Mouse (Mus musculus) regulatory T cell (primary cell): ENCODE data around the gene Atp7a.

Experiments
- in situ Hi-C: fragments of 300-600 bp; cut with MboI, MseI; formaldehyde crosslinking; loops from one replicate; pipeline ENCODE4 v1.15.1; 2025; ENCODE audit warnings: high pct_unique_total_duplicates

Gene Atp7a

DNA sequence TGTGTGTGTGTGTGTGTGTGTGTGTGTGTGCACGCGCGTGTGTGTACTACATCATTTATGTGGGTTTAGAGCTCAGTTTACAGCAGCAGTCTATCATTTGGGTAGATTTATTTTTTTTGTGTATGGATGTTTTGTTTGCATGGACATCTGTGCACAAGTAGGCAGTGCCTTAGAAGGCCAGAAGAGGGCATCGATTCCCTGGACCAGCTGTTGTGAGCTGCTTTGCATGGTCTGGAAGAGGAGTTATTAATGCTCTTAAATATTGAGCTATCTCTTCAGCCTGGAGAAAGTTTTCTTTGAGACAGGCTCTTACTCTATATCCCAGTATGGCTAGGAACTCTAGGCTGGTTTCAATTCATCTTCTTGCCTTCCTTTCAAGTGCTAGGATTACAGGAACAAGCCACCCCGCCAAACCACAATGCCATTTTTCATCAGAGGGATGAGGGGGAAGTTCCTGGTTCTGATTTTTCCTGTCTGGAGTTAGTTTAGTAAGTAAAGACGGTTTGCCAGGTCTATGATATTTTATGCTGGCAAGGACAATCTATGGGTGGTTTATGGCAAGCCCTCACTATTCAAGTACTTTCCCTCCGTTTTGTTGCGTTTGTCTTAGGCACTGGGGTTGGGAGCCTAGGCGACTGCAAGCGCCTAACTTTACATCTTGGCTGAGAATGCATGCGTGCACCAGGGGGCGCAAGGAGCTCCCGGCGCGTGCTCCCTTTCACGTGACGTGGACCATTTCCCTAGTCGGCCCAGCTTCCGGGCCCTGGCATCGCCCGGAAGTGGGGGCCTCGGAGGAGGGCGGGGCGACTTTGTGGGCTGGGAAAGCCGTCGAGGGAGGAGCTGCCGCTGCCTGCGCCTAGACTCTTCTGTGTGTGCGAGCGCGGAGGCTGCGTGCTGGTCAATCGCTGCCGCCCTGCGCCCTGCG lies at the start of gene Atp7a:
Atp7a (plus strand) TSS at position 859 of the 925 bp plus-strand sequence.
- in situ Hi-C loops, result no loop called here

DNA sequence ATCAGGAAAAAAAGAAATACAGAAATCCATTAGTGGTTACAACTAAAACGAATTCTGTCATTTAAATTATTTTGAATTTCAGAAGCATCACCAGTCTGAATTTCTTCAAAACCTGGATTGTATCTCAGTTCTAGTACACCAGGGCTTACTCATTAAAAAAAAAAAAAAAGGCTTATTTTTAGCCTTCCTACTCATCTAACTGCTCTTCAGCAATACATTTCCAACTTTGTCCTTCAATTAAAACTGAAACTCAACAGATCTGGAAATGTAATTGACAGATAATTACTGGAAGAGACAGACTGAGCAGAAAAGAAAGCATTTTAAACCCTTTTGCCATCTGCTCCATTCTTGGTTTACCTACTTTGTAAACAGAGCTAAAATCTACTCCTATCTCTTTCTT lies 25.5 kb upstream of the Atp7a start:
- in situ Hi-C loops, result loop anchor here (5.0 to 25.0 kb wide), 2 partner anchors 99 to 914 kb away; partner anchors contain the start of gene Pbdc1

DNA sequence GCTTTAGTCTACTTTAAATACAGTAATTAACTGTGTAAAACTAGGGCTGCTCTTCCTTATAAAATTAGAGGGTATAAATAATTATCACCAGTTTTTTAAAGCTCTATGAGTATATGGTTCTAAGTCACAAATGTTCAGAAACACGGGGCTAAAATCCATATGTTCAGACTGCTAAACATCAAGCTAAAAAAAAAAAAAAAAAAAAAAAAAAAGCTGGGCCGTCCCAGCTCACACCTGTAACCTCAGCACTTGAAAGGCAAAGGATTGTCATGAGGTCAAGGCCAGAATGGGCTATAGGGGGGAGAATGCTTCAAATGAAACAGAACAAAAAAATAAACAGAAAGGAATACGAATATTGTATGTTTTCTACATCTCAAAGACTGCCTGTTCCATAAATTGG lies 16.3 kb upstream of the Atp7a start:
- in situ Hi-C loops, result loop anchor here (25.0 kb wide), 1 partner anchor 923 kb away; the partner anchor contains the start of gene Pbdc1

DNA sequence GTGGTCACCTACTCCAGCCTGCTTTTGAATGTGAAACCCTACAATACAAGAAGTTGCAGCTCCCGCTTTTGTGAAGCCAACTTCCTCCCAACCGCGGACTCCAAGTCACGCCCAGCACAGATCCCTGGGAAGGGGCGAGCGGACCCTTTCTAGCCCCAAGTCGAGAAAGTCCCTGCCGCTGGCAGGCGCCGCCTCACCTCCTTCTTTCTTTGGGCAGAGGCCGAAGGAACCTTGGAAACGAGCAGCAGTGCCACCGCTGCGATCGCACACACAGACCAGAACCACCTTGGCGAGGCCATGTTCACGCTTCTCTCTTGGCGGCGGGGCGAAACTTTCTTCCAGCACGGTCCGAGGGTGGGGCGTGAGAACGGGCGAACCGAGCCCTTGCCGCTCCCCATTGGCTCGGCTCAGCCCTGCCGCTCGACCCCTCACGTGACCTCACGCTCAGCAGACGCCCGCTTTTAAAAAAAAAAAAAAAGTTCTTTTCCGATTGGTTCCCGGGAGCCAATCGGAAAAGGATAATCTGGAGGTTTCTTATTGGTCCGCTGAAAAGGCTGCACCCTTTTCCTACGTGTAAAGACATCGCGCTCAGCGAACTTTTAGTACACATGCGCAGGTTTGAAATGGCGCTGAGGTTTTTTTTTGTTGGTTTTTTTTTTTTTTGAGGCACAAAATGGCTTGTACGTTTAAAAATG lies 15.5 kb upstream of the Atp7a start, which contains the start of gene Magt1:
Magt1 (minus strand) TSS at position 442 of the 695 bp plus-strand sequence.
- in situ Hi-C loops, result loop anchor here (25.0 kb wide), 1 partner anchor 924 kb away; the partner anchor contains the start of gene Pbdc1

DNA sequence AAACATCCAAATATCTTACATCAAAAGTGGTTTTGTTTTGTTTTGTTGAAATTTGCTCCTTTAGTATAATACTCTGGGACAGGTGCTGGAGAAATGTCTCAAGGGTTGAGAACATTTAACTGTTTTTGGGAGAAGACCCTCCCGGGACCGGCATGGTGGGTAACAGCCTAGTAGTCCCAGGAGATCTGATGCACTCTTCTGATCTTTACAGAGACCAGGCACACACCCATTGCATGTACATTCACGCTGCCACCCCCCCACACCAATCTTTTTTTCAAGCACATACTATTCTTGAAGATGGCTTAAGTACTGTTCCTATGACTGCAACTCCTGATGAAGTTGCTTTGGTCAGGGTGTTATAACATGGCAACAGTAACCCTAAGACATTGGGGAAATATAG lies 14.5 kb upstream of the Atp7a start:
- in situ Hi-C loops, result loop anchor here (25.0 kb wide), 1 partner anchor 925 kb away; the partner anchor contains the start of gene Pbdc1

DNA sequence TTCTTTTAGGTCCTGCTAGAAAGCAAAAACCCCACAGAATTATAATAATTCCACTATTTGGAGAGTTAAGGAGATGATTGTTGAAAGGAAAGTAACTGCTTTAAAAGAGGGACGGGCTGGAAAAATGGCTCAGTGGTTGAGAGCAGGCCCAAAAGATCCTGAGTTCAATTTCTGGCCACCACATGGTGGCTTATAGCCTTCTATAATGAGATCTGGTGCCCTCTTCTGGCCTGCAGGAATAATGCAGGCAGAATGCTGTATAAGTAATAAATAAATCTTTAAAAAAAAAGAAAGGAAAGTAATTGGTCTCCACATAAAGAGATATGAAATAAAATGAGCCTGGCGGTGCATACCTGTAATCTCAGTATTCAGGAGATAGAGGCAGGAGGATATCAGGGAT lies 13.9 kb upstream of the Atp7a start:
- in situ Hi-C loops, result loop anchor here (25.0 kb wide), 1 partner anchor 926 kb away; the partner anchor contains the start of gene Pbdc1

DNA sequence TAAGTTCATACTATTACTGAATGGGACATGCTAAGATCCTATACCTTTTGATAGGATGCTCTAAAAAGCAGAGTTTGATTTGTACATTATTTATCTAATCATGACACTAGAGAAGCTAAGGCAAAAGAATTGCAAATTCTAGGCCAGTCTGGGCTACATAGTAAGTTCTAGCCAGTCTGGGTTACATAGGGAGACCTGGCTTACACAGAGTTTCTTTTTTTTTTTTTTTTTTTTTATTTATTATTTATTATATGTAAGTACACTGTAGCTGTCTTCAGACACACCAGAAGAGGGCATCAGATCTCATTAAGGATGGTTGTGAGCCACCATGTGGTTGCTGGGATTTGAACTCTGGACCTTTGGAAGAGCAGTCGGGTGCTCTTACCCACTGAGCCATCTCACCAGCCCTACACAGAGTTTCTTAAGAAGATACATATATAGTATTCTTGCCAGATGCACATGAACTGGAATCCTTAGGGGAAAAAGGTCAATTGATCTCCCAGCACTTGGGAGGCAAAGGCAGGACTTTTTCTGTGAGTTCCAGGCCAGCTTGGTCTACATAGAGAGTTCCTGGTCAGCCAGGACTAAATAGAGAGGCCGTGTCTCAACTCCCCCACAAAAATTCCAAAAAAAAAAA lies 12.2 kb upstream of the Atp7a start:
- in situ Hi-C loops, result loop anchor here (25.0 kb wide), 1 partner anchor 928 kb away; the partner anchor contains the start of gene Pbdc1

DNA sequence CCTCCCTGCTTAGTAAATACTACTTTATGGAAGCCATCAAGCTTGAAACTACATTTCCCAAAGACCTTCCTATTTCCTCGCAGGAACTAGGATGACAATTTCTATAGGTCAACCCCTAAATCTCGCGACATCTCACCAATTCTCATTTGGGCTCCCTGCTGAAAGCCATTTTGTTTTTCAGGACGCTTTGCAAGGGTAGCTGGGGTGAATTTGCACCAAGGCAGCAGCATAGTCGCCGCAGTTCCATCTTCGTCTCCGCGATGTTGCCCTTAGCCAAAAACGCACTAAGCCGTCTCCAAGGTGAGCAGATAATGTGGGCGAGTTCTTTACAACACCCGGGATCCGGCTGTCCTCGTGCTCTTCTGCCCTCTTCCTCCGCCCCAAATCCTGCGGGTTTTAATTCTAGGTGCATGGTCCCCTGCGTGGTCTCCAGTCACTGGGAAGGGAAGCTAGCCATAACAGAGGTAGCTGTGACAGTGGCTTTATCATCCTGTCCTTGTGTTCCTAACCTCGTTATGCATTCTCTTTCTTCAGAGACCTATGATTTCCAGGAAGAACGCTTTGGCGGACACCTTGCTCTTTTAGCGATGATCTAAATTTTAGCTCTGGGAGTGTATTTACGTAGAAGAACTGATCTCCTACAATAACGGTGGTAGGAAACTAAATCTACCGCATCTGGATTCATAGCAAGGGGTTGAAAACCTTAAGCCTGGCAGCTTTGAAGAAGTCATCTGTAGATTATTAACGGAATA lies 11.3 kb upstream of the Atp7a start, which contains the start of gene Cox7b:
Cox7b (plus strand) TSS at position 130 of the 752 bp plus-strand sequence.
- in situ Hi-C loops, result loop anchor here (25.0 kb wide), 1 partner anchor 928 kb away; the partner anchor contains the start of gene Pbdc1

DNA sequence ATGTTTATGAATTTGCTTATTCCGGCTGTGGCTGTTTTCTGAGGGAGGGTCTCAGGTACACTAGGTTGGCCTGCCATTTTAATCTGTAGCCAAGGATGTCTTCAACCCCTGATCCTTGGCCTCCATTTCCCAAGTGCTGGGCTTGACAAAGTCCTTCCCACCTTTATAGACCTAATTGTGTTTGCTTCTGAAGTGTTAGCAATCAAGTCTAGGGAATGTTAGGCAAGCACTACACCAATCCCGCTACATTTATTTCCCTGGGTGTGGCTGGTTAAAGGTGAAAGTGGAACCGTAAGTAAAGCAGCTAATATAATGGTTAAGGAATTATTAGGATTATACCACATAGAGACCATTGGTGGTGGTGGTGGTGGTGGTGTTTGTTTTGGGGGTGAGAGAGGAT lies 10.0 kb upstream of the Atp7a start:
- in situ Hi-C loops, result loop anchor here (25.0 kb wide), 1 partner anchor 930 kb away; the partner anchor contains the start of gene Pbdc1

DNA sequence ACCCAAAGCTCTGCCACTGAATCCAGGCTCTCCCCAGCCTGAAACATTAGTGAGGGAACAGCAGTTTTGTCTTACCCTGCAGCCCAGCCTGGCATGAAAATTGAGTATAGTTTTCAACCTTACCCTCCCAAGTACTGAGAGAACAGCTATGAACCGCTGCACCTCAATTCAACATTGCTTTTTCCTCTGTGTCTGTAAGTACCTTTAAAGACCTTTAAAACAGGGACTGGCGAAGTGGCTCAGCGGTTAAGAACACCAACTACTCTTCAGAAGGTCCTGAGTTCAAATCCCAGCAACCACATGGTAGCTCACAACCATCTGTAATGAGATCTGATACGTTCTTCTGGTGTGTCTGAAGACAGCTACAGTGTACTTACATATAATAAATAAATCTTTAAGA lies 9.6 kb upstream of the Atp7a start:
- in situ Hi-C loops, result loop anchor here (25.0 kb wide), 1 partner anchor 930 kb away; the partner anchor contains the start of gene Pbdc1

DNA sequence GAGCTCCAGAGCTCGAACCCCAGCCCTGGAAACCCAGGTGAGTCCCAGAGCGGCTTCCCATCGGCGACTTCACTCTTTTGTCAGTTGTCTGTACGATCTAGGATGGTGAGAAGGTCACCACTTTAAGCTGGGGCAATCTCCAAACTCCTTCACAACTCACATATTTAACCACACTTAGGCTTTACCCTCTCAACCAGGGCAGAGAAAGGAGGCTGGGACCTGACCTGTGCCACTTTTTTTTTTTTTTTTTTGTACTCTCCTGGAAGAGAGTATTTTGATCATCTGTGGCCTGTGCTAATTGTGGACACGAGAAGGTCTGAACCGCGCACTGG lies 233 bp downstream of the Atp7a start:
- in situ Hi-C loops, result no loop called here

DNA sequence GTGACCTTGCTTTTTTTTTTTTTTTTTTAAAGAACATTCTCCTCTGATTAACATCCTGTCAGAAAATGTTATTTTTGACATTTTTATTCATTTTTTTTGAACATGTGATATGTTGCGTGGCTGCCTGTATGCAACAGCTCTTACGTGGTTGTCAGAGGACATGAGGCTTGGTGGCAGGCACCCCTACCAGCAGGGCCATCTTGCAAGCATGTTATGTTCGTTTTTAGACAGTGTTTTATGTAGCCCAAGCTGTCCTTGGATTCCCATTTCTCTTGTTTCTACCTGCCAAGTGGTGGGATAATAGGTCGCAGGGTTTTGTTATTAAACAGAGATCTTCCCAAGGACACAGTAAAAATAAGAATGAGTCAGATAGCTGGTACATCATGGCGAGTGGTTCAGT lies 3.1 kb downstream of the Atp7a start:
- in situ Hi-C loops, result no loop called here

DNA sequence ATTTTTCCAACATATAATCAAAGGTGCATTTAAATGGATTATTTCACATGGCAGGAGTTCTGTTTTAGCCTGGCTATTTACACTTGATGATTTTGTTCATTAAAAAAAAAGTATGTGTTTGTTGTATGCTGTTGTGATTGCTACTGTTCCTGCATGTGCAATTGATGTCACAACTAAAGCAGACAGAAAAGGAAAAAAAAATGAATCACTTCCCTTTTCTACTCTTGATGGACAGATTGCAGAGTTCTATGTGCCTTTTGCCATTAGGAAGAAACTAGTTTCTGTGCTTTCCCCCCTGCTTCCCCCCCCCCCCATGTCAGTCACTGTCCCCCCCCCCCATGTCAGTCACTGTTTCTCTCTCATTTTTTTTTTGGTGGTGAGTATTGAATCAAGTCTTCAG lies 4.0 kb downstream of the Atp7a start:
- in situ Hi-C loops, result no loop called here

DNA sequence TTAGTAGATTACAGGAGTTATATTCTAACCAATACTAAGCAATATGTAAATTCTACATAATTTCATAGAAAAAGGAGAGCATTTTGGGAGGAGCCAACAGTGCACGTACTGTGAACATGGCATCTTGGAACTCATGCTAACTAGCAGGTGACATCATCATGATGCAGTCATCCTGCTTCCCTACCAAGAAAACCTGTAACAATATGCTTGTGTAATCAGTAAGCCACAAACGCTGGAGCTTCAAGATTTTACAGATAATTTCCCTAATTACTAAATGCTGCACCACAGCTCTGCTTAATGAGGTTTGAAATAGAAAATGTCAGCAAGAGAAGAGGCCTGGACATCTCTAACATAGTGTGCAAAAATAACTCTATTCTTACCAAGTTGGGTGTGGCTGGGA lies 8.7 kb downstream of the Atp7a start:
- in situ Hi-C loops, result no loop called here

DNA sequence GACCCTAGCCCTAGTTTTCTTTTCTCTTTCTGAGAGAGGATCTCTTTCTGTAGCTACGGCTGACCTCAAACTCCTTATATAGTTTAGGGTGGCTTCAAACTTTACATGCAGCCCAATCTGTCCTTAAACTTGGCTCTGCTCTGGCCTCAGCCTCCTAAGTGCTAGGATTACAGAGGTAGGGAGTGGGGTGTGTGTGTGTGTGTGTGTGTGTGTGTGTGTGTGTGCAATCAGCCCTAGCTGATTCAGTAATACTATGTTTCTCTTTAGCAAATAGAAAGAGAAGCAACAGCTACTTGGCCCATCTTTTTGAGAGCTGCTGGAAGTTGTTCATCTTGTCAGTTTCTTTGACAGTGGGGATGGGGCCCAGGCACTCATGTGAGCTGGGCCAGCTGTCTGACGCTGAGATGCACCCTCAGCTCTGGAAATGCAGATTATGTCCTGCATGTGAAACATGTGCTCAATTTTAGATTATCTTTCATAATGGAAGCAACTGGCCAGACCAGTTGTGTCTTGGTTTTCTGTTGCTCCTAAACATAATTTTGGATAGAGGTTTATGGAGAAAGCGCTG lies 10.2 kb downstream of the Atp7a start:
- in situ Hi-C loops, result no loop called here

DNA sequence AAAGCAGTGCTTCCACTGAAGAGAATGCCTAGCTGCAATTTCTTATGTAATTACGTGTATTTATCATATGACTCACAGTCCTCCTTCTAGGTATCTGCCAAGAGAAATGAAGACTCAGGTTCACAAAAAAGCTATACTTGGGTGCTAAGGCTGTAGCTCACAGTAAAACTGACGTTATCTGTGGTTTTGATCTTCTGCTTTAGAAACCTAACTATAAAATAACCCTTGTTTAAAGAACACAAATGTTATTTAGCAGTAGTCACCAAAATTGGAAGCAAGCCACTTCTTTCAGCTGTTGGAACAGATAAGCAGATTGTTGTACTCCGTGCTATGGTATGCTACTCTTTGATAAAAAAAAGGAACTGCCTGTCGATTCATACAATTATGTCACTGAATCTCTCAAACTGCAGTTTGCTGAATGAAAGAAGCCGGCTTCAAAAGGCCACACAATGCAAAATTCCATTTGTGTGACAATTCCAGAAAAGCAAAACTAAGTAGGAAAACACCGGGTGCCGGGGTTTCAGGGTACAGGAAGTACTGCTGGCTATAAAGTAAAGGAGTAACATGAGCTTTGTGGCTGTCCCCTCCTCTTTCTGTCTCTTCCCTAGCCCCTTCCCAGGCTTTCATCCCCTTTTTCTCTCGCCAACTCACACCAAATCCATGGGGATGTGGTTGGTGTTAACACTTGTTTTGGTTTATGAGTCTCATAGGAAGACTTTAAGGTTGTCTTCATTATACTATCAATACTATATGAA lies 17.0 kb downstream of the Atp7a start:
- in situ Hi-C loops, result no loop called here

DNA sequence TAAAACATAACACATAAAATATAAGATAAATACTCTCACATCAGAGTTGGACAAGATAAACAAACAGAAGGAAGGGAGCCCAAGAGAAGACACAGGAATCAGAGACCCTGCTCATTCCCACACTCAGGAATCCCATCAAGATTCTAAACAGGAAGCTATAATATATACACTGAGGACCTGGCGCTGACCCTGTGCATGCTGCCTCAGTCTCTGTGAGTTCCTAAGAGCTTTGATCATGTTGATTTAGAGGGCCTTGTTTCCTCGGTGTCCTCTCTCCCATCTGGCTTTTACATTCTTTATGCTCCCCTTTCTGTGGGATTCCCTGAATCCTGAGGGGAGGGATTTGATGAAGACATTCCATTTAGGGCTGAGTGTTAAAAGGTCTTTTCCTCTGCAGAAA lies 18.4 kb downstream of the Atp7a start:
- in situ Hi-C loops, result no loop called here

DNA sequence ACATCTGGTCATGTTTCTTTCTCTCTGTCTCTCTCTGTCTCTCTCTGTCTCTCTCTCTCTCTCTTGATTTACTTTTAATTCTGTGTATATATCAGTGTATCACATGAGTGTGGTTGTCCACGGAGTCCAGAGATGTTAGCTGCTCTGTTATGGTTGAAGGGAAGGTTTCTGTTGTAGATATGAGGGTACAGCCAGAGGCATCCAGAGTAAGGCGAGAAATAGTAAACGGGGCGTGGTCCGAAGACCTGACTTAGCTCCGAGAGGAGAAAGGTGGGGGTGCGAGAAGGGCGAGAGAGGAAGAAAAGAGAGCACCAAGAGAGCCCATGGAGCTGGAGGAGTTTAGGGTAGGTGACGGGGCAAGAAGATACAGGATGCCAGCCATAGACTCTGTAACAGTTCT lies 18.9 kb downstream of the Atp7a start:
- in situ Hi-C loops, result no loop called here

DNA sequence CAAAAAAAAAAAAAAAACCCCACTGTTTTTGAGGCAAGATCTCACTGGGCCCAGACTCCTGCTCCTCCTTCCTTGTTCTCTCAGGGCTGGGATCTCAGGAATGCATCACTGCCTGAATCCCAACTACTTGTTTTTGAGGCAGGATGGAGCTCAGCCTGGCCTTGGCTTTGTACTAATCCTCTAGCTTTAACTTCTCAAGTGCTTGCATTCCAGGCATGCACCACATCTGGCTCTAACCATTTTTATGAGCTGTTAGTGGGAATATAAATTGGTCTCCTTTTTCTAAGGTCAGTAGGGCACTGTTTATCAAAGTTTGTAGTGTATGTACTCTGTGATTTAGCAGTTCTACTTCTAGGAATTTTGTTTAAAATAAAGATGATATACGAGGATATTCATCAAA lies 21.1 kb downstream of the Atp7a start:
- in situ Hi-C loops, result no loop called here

DNA sequence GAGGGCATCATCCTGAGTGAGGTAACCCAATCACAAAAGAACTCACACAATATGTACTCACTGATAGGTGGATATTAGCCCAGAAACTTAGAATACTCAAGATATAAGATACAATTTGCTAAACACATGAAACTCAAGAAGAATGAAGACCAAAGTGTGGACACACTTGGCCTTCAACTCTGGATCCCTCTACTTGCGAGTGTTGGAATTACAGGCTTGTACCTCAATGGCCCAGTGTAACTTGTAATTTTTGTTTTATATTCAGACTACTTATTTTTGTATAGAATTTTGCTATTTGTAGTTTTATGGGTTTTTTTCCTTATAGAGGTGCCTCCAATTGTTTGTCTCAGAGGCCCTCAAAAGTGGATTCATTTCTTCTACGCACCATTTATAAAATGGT lies 50.8 kb downstream of the Atp7a start:
- in situ Hi-C loops, result loop anchor here (10.0 kb wide), 1 partner anchor 1417 kb away; no protein-coding TSS in a partner anchor
